Mouse (Mus musculus): ENCODE data around the gene Mcoln2. TPM values are rescaled to one million over a fixed set of nuclear protein-coding genes. Genes with fewer than 3 reads are reported as not detected.

The Mcoln2 gene
- 0.07 TPM in 1 of 2 replicates, not detected in the other for polyA plus RNA-seq (2012; rRNA removed)

GRCm38 (mm10) chr3:146149156-146150057, at the start of gene Mcoln2:
Gene Mcoln2 (plus strand): TSS chr3:146149833.
- no peaks in the 10 kb centered on the region; the same call in 1 of the 2 replicates for H3K27me3 ChIP-seq (ENCODE audit: control insufficient read depth, insufficient read depth, low read length)
- WGBS = 13% methylated on average over 34 of the region's 34 CpGs
- DNase-seq = no peak
- H3K4me1 ChIP-seq (ENCODE audit: control insufficient read depth, insufficient read depth, low read length) = peaks cover 7% of the 10 kb centered on the region
- no peak for TF ChIP-seq CTCF (IDR thresholded peaks at IDR 0.05; ENCODE audit: borderline replicate concordance, insufficient read depth, low read depth, low read length)
- TF ChIP-seq POLR2A (IDR thresholded peaks at IDR 0.05; ENCODE audit: borderline replicate concordance, insufficient read depth, low read length) = no peak
- no peak within 1 kb of the TSS for H3K27ac ChIP-seq (ENCODE audit: insufficient read depth, low read length)
- H3K4me3 ChIP-seq (replicated peaks; ENCODE audit: insufficient read depth, low read depth, low read length) = peak within 1 kb of the TSS; percentile 28

GRCm38 (mm10) chr3:146099925-146100324, 49.7 kb upstream of the Mcoln2 start:
- Histone ChIP-seq H3K4me3 (replicated peaks; ENCODE audit: insufficient read depth, low read depth, low read length) (no peak overlapping the region), H3K4me1 (ENCODE audit: control insufficient read depth, insufficient read depth, low read length) (no peaks in the 10 kb centered on the region), H3K27ac (ENCODE audit: insufficient read depth, low read length) (no peak overlapping the region), H3K27me3 (ENCODE audit: control insufficient read depth, insufficient read depth, low read length) (no peaks in the 10 kb centered on the region)
- DNase-seq = no peak
- TF ChIP-seq POLR2A (IDR thresholded peaks at IDR 0.05; ENCODE audit: borderline replicate concordance, insufficient read depth, low read length) (no peak), CTCF (IDR thresholded peaks at IDR 0.05; ENCODE audit: borderline replicate concordance, insufficient read depth, low read depth, low read length) (no peak)

GRCm38 (mm10) chr3:146102049-146102448, 47.6 kb upstream of the Mcoln2 start:
- DNase-seq = no peak
- Histone ChIP-seq H3K4me1 (ENCODE audit: control insufficient read depth, insufficient read depth, low read length) (no peaks in the 10 kb centered on the region), H3K4me3 (replicated peaks; ENCODE audit: insufficient read depth, low read depth, low read length) (no peak overlapping the region), H3K27ac (ENCODE audit: insufficient read depth, low read length) (no peak overlapping the region), H3K27me3 (ENCODE audit: control insufficient read depth, insufficient read depth, low read length) (no peaks in the 10 kb centered on the region)
- no peak for TF ChIP-seq POLR2A (IDR thresholded peaks at IDR 0.05; ENCODE audit: borderline replicate concordance, insufficient read depth, low read length)
- no peak for TF ChIP-seq CTCF (IDR thresholded peaks at IDR 0.05; ENCODE audit: borderline replicate concordance, insufficient read depth, low read depth, low read length)
- WGBS = 54% methylated on average over 6 of the region's 6 CpGs

- TF ChIP-seq POLR2A (IDR thresholded peaks at IDR 0.05; ENCODE audit: borderline replicate concordance, insufficient read depth, low read length) (no peak), CTCF (IDR thresholded peaks at IDR 0.05; ENCODE audit: borderline replicate concordance, insufficient read depth, low read depth, low read length) (no peak)
- Histone ChIP-seq H3K4me1 (ENCODE audit: control insufficient read depth, insufficient read depth, low read length) (no peaks in the 10 kb centered on the region), H3K4me3 (replicated peaks; ENCODE audit: insufficient read depth, low read depth, low read length) (peak overlapping the region; percentile 17), H3K27ac (ENCODE audit: insufficient read depth, low read length) (no peak overlapping the region), H3K27me3 (ENCODE audit: control insufficient read depth, insufficient read depth, low read length) (no peaks in the 10 kb centered on the region)
- DNase-seq = no peak
- 3% methylated on average over 18 of the region's 18 CpGs for WGBS
Measured at GRCm38 (mm10) chr3:146107116-146107849, 42.4 kb upstream of the Mcoln2 start.

- WGBS = 13% methylated on average over 18 of the region's 18 CpGs
- DNase-seq = peak; percentile 35 to 69
- H3K27ac ChIP-seq (ENCODE audit: insufficient read depth, low read length) = no peak within 1 kb of the TSS
Measured at GRCm38 (mm10) chr3:146107921-146108571, 41.6 kb upstream of the Mcoln2 start, which contains the start of gene Wdr63. Gene Wdr63 (minus strand): TSS chr3:146108130.

GRCm38 (mm10) chr3:146108945-146109344, 40.7 kb upstream of the Mcoln2 start:
- Histone ChIP-seq H3K27me3 (ENCODE audit: control insufficient read depth, insufficient read depth, low read length) (no peaks in the 10 kb centered on the region), H3K4me1 (ENCODE audit: control insufficient read depth, insufficient read depth, low read length) (no peaks in the 10 kb centered on the region), H3K27ac (ENCODE audit: insufficient read depth, low read length) (no peak overlapping the region), H3K4me3 (replicated peaks; ENCODE audit: insufficient read depth, low read depth, low read length) (no peak overlapping the region)
- whole genome bisulfite sequencing = 81% methylated on average over 2 of the region's 2 CpGs
- DNase-seq = no peak
- TF ChIP-seq POLR2A (IDR thresholded peaks at IDR 0.05; ENCODE audit: borderline replicate concordance, insufficient read depth, low read length) = no peak
- TF ChIP-seq CTCF (IDR thresholded peaks at IDR 0.05; ENCODE audit: borderline replicate concordance, insufficient read depth, low read depth, low read length) = no peak

More at GRCm38 (mm10) chr3:146107921-146108571, 41.6 kb upstream of the Mcoln2 start, which contains the start of gene Wdr63:
- H3K4me1 ChIP-seq (ENCODE audit: control insufficient read depth, insufficient read depth, low read length) = no peaks in the 10 kb centered on the region
- H3K27me3 ChIP-seq (ENCODE audit: control insufficient read depth, insufficient read depth, low read length) = no peaks in the 10 kb centered on the region
- TF ChIP-seq CTCF (IDR thresholded peaks at IDR 0.05; ENCODE audit: borderline replicate concordance, insufficient read depth, low read depth, low read length) (no peak), POLR2A (IDR thresholded peaks at IDR 0.05; ENCODE audit: borderline replicate concordance, insufficient read depth, low read length) (no peak)
- H3K4me3 ChIP-seq (replicated peaks; ENCODE audit: insufficient read depth, low read depth, low read length) = peak within 1 kb of the TSS; percentile 49

- H3K27ac ChIP-seq (ENCODE audit: insufficient read depth, low read length) = no peak overlapping the region
- H3K27me3 ChIP-seq (ENCODE audit: control insufficient read depth, insufficient read depth, low read length) = no peaks in the 10 kb centered on the region
- no peak for DNase-seq
- no peaks in the 10 kb centered on the region for H3K4me1 ChIP-seq (ENCODE audit: control insufficient read depth, insufficient read depth, low read length)
- H3K4me3 ChIP-seq (replicated peaks; ENCODE audit: insufficient read depth, low read depth, low read length) = no peak overlapping the region
- 75% methylated on average over 2 of the region's 2 CpGs for WGBS
- no peak for TF ChIP-seq POLR2A (IDR thresholded peaks at IDR 0.05; ENCODE audit: borderline replicate concordance, insufficient read depth, low read length)
- TF ChIP-seq CTCF (IDR thresholded peaks at IDR 0.05; ENCODE audit: borderline replicate concordance, insufficient read depth, low read depth, low read length) = no peak
Measured at GRCm38 (mm10) chr3:146110358-146110757, 39.3 kb upstream of the Mcoln2 start.

Data from cerebellum, adult 2 months (tissue).